Mouse (Mus musculus) cerebellum, adult (tissue): ENCODE measurements at regions not wholly inside any gene's neighbourhood (a gene's known extent, or its start where the extent isn't known, plus 50 kb on each side); places are given as distances from the start of the nearest gene placed in this dataset.
A peak's percentile ranks its signal among the peaks of the same experiment; 100 is the strongest.

Experiments used
- ATAC-seq: cut with Nextera tagmentation; 2 replicates; pipeline ENCODE4 v1.9.2; 2017; ENCODE audit warnings: mild to moderate bottlenecking, moderate library complexity, mixed read lengths; ENCODE audit not compliant: insufficient number of reproducible peaks, low FRiP score, low TSS enrichment

DNA sequence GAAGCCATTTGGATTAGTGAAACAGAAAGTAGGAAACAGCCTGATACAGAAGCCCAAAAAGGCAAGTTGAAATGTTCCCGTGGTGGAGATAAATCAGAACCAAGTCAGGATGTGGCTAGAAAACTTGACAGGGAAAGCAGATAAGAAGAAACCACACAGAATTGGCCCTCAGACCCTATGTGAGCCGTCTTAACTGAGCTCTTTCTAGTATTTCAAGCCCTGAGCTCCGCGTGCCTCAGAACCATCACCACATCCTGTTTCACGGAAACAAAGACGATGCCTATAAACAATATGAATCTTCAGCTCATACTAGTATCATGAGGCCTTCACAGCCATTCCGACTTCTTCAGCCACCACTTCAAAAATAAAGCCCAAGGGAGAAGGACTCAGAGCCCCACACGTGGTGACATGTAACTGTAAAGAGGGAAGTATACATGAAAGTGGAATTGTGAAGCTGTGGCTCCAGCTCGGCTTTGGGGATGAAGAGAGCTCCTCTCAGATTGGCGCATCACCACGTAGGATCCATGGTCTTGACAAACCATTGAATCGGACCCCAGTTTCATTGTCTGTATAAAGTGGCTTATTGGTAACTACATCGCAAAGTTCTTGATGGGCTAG, 104.2 kb upstream of the 2610301B20Rik start:
- no peak for ATAC-seq

GRCm38 (mm10) chr4:10774557-10775215, 99.6 kb upstream of the 2610301B20Rik start:
- no peak for ATAC-seq

GRCm38 (mm10) chr4:10786701-10787100, 87.6 kb upstream of the 2610301B20Rik start:
- ATAC-seq = no peak

GRCm38 (mm10) chr4:10788306-10788705, 86.0 kb upstream of the 2610301B20Rik start:
- ATAC-seq = no peak

- ATAC-seq = no peak
These were observed 85.2 kb upstream of the 2610301B20Rik start for GRCm38 (mm10) chr4:10789141-10789540.

GRCm38 (mm10) chr4:10792628-10793027, 81.7 kb upstream of the 2610301B20Rik start:
- no peak for ATAC-seq

DNA sequence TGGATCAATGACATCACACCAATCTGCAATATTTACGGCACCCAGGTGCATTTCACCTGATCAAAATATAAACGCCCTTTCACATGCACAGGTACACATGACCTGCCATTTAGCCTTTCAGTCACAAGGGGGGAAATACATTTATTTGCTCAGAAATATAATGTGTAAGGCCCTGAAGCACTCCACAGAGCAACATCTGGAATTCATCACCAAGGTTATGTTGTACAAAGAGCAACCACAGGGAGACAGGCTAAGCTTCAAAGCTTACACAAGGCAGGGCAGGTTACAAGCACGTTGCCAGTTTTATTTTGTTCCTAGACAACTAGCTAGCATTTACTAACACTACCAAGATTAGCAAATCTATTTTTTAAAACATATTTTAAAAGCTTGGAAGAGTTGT, 79.8 kb upstream of the 2610301B20Rik start:
- ATAC-seq = no peak

DNA sequence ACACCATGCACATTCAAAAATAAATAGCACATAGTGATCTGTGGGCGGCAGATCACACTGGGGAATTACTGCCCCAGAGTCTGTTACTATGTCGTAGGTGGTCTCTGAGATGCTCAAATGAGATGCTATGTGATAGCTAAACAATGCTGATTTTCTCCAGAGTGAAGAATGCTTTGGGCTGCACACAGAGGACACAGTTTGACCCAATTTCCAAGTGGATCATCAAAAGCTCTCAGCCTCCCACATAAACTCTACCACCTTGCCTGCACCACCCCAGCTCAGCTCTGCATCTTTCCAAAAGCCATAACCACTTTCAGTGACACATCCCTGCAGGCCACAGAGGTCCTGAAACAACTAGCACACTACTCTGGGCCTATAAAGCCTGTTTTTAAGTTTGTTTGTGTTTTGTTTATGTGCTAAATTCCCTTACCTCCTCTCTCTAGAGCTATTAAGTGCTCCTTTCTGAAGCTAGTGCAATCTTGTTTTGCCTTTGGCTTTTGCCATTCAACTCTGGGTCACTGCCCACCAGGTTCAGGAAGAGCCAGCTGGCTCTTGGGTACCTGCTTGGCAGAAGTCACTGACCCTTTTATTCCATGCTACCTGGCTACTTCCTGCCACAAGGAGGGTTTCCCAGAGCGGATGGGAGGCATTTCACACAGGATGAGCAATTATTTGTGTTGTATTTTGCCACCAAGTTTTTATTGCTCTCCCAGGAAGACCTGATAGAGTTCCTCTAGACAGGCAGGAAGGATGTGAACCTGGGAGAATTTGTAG, 73.3 kb upstream of the 2610301B20Rik start:
- ATAC-seq = peak; percentile 60; the same call in 1 of the 2 replicates

- ATAC-seq = no peak
These were observed 69.6 kb upstream of the 2610301B20Rik start for GRCm38 (mm10) chr4:10804735-10805134.

- no peak for ATAC-seq
These were observed 67.0 kb upstream of the 2610301B20Rik start for GRCm38 (mm10) chr4:10807260-10807659.

GRCm38 (mm10) chr4:10812931-10813330, 61.4 kb upstream of the 2610301B20Rik start:
- ATAC-seq = no peak
